Mouse (Mus musculus): ENCODE results near the gene Bag6.
"Not testable (repeated sequence)": the region's sequence is repeated elsewhere in the genome, so short reads cannot be mapped to it uniquely, and the experiment has no call there.

The Bag6 gene

DNA sequence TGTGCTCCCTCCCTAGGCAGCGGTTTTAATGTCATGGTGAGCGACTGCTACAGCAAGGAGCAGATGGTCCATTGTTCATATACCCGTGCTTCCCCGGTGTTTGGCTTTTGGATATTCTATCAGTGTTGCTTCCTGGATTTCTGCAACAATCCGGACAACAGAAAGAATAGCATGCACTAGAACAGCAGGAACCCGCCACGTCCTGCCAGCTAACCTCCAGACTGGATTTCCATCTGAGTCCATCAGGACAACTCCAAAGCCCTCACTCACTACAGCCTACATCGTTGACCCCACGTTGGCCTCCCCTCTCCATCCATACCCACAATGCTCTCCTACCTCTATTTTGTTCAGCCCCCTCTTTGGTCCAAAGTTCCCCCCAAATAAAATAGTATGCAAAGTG, 23.2 kb upstream of the Bag6 start:
- ATAC-seq (ENCODE audit: low TSS enrichment), result no peak

DNA sequence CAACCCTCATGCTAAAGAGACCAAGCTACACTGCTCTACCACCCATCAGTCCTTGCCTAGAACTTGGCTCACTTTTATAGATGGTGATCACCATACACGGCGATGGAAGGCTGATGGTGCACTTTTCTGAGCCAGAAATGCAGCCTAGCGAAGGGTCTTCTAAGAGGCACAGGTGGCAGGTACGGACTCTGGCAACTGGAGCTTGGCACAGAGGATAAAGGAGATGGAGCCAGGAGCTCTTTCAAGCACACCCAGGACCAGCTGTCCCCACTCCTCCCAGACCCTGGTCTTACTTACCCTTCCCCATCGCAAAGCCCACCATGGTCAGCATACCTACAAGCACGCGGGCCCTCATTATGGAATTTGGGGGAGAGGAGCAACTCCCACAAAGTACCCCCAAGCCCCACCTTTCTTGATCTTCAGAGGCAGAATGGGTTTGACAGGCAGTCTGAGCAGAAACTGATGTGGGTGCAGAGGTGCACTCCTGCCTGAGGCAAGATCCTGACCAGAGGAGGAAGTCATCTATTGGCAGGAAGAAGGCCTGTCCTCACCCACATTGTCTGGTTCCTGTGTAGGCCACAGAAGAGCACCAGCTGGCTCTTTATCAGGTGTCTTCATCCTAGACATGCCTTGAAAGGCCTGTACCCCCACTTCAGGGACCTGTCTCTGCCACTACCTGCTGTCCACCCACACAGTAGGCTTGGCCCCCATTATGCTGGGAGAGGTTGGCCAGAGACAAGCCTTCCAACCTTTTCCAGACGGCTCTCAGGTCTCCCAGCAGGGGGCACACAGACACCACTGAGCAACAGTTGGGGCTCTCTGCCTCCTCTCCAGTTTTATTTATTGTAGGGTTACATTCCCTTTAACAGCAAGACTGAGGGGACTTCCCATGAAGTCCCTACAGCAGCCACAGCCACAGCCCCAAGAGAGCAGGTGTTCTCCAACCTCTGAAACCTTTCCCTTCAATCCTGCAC, 19.6 kb upstream of the Bag6 start, which contains the start of gene Ly6g5b:
TSS of gene Ly6g5b (minus strand) at position 383 of the 974 bp plus-strand sequence.
- no peak for ATAC-seq (ENCODE audit: low TSS enrichment)

DNA sequence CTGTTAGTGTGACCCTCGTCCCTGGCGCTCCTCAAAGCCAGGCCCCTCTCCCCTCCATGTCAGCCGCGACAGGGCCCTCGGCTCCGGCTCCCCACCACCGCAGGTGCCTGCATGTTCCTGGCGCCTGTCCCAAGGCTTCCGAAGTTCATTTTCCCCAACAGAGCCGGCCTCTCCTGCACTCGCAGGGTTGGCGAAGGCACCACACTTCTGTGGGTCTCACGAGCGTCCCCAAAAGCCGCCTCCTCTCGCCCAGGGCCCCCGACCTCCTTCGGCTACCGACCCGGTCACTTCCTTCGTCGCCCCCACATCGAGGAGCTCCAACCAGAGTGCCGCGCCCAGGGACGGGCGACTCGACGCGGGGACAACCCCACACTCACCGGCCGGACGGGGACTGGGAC, 14.2 kb upstream of the Bag6 start:
- ATAC-seq (ENCODE audit: low TSS enrichment), result no peak; the same call in 1 of the 2 replicates

DNA sequence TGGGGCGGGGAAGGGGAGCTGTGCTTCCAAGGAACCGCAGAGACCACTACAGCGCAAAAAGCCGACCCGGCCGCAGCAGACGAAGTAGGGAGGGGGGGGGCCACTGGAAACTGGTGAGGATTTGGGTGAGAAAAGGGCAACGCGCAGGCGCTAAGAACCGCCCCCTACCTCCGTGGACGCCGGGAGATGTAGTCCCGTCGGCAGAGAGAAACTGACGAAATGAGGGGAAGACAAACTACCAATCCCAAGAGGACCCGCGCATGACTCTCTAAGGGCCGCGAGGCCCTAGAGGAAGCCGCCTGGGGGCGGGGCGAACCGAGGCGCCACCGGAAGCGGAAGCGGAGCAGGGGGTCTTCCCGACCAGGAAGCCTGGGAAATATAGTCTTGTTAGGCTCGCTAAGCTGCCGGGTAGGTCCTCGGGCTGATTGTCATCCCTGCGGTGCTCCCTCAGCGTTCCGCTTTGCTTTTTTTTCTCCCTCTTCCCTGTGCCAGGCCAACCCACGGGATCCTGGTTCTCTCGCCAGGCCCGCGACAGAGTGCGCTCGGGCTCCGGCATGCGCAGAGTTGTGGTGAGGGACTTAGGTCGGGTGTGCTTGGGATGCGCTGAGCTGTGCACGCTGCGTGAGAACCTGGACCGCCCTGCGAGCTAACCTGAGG, 13.7 kb upstream of the Bag6 start, which contains the start of gene Gpank1:
TSS of gene Gpank1 (plus strand) at position 313 of the 657 bp plus-strand sequence.
- peak; percentile 89 for ATAC-seq (ENCODE audit: low TSS enrichment)

DNA sequence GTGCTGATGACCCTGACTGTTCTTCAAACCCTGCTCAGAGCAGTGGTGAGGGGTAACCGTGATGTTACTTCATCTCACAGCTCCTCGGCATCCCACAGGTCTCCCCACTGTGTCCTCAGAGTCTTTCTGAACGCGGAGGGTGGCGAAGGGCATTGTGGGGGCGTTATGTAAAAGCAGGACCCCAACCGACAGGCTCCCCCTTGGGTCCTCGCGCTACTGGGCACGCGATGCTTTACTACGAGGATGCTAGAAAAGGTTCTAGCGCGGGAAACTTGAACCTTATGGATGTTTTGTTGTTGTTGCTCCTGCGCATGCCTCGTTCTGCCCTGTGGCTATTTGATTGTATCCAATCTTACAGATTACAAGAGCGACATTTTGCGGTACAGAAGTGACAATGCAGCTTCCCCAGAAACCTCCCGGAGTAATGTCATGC, 13.1 kb upstream of the Bag6 start, which contains the start of gene Csnk2b:
TSS of gene Csnk2b (minus strand) at position 183 of the 433 bp plus-strand sequence.
- peak; percentile 33; the same call in 1 of the 2 replicates for ATAC-seq (ENCODE audit: low TSS enrichment)

DNA sequence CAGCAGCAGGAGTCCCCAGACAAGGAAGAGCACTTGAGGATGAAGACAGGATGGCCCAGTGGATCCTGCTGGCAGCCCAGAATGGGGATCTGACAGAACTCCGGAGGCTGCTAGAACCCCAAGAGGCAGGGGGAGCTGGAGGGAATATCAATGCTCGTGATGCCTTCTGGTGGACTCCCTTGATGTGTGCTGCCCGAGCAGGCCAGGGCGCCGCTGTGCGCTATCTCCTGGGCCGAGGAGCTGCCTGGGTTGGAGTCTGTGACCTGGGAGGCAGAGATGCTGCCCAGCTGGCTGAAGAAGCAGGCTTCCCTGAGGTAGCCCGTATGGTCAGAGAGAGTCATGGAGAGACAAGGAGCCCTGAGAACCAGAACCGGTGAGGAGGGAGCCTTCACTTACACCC, 11.7 kb upstream of the Bag6 start:
- not testable (repeated sequence) for ATAC-seq (ENCODE audit: low TSS enrichment)

DNA sequence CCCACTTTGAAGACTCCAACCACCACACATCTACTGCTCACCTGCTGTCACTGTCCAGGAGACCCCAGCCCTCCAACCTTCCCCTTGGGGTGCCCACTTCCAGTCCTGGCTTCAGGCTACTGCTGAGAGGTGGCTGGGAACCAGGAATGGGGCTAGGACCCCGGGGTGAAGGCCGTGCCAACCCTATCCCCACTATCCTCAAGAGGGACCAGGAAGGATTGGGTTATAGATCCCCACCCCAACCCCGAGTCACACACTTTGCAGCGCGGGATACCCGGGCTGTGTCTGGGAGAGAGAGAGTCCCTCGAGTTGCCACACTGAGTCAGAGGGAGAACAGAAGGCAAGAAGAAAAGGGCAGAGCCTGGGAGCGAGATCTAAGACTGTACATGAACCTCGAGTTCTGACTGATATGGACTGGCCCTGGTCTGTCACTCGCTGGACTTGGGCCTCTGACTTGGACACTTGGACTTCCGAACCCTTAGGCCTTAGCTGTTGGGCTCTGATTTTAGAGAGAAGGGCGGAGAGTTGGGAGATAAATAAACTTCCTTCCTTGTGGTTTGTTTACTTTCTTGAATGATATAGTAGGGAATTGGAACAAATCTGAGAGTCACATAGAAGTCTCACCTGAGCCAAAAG, 10.6 kb upstream of the Bag6 start:
- ATAC-seq (ENCODE audit: low TSS enrichment), result not testable (repeated sequence)

DNA sequence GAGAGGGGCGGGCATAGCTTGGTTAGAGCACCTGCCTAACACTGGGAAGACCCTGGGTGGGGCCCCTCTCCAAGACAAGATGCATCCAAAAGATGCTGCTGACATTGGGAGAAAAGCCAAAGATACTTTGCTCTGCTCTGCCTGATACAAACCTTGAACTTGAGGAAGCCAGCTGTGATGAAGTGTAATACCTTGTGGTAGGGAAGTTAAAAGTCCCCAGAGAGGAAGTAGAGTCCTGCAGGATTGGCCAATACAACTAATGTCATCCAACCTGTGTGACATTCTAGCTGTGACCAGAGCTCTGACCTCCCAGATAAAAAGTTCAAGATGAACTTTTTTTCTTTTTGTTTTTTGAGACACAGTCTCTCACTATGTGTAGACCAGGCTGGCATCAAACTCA, 9.9 kb upstream of the Bag6 start:
- no peak for ATAC-seq (ENCODE audit: low TSS enrichment)

DNA sequence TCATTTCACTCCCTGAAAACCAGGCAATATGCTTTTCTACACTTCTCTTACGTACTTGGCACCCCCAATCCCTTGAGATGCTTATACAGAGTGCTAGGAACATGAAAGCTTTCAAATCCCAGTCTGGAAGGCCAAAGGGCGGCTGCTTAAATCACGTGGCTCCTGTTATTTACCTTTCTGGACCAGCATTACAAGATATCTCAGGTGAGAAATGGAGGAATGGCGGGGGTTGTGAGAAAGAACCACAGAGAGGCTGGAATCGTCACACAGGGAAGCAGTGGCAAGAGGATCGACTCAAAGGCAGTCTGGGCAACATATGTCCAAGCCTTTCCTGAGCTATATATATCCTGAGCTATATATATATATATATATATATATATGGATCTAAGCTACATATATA, 9.4 kb upstream of the Bag6 start:
- no peak for ATAC-seq (ENCODE audit: low TSS enrichment)

DNA sequence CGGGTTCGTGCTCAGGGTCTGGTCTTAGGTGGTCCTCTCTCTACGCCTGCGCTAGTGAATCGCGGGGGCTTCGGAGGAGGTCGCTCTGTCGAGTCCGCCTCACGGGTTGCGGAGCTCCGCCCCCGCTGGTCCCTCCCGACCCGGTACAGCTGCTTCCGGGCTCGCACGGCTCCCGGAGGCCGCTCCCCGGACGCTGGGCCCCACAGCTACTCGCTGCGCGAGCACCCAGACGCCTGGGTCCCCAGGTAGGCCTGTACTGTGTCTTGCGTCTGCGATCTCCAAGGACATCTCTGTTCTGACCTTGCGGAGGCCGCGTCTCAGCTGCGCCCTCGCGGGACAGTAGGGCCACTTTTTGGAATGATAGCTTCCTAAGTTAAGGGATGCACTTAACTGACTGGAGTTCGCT, 8.8 kb upstream of the Bag6 start, which contains the start of gene D17H6S53E:
TSS of gene D17H6S53E (plus strand) at position 168 of the 406 bp plus-strand sequence.
- ATAC-seq (ENCODE audit: low TSS enrichment), result peak; percentile 28; the same call in 1 of the 2 replicates

DNA sequence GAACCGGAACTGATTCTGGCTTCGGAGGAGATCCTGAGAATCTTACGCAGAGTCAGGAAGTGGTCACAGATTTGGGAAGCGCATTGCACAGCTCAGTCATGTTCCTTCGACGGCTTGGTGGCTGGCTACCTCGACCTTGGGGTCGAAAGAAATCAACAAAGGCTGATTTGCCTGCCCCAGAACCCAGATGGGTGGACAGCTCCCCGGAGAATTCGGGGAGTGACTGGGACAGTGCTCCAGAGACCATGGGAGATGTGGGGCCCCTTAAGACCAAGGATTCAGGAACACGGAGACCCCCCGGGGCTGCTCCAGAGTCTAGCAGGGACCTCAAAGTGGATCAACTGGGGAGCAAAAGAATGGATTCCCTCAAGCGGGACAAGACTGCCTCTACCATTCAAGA, 8.0 kb upstream of the Bag6 start:
- ATAC-seq (ENCODE audit: low TSS enrichment), result no peak

DNA sequence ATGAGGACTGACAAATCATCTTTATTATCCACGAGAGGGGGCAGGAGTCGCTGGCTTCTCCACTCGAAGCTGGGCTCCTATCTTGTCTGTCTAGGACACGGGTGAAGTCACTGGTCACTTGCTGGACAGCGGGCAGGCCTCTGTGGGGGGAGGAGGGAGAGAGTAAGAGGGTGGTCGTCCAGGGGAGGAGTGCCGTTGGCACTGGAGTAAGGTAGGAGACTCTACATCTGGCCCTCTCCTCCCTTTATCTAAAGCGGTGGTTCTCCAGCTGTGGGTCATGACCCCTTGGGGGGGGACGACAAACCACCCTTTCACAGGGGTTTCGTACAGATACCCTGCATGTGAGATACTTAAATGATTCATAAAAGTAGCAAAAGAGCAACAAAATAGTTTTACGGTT, 6.0 kb upstream of the Bag6 start:
- no peak for ATAC-seq (ENCODE audit: low TSS enrichment)

DNA sequence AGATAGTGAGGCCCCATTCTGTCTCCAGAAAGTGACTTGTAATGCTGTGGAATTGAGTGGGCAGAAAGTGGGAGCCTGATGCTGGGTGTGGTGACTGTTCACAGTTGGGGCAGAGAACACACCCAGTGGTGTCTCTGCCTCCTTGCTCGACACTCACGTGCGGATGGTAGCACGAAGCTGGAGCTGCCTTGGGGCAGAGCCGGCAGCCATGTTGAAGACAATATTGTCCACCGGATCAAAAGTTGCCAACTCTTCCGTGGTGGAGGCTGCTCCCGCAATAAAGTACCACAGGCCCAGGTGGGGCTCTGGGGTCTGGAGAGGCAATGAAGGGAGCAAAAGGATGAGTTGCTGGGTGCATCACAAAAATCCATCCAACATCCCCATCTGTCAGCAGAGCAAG, 3.9 kb upstream of the Bag6 start:
- no peak for ATAC-seq (ENCODE audit: low TSS enrichment)

DNA sequence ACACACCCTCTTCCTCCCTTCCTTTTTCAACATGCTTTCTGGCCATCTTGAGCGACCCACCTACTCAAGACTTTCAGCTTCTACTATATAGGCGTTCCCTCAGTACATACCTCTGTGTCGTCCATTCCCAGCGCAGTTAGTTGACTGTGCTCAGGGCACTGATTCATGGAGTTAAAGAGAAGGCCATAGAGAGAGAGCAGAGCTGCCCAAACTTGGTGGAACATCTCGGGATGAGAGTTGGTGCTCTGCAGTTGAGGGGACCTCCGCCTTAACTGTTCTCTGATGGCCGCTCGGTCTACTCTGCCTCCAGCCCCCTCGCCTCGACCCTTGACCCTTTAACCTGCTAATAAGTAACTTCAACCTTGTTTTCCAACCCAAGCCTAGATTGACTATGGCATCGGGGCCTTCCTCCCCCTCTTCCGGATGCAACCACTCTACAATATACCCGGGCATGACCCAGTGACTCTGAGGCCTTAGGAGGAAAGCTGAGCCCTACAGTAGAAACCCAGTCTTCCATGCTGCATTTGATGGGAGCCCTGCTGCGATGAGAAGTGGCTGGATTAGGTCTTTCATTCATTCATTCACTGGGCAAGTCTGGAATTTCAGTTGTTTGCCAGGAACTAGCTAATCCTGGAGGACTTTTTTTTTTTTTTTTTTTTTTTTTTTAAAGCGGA, 3.3 kb upstream of the Bag6 start, which contains the start of gene Apom:
TSS of gene Apom (minus strand) at position 551 of the 674 bp plus-strand sequence.
- no peak for ATAC-seq (ENCODE audit: low TSS enrichment)

DNA sequence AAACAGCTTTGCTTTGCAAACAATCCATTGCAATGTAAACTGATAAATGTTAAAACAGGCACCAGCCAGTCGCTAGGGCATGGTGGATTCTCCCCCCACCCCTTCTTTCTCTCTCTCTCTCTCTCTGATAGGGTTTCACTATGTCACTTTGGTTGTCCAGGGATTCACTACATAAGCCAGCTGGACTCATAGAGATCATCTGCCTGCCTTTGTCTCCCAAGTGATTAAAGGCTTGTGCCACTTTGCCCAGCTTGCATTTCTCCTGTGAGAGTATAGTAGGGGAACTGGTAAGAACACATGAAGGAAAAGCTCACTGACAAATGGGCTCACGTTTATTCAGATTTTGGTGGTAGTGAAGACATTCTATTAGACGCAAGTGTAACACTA, 2.8 kb upstream of the Bag6 start:
- no peak for ATAC-seq (ENCODE audit: low TSS enrichment)

DNA sequence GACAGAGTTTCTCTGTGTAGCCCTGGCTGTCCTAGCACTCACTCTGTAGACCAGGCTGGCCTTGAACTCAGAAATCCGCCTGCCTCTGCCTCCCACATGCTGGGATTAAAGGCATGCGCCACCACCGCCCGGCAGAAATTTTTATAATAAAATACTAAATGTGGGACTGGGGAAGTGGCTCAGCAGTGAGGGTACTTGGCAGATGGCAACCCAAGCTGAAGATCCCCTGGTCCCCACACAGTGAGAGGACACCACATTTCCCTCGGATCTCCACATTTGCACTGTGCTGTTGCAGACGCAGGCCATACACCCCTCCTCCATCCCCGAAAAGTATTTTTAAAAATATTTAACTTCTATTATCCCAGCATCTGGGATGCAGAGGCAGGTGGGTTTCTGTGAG, 1.5 kb upstream of the Bag6 start:
- no peak for ATAC-seq (ENCODE audit: low TSS enrichment)

DNA sequence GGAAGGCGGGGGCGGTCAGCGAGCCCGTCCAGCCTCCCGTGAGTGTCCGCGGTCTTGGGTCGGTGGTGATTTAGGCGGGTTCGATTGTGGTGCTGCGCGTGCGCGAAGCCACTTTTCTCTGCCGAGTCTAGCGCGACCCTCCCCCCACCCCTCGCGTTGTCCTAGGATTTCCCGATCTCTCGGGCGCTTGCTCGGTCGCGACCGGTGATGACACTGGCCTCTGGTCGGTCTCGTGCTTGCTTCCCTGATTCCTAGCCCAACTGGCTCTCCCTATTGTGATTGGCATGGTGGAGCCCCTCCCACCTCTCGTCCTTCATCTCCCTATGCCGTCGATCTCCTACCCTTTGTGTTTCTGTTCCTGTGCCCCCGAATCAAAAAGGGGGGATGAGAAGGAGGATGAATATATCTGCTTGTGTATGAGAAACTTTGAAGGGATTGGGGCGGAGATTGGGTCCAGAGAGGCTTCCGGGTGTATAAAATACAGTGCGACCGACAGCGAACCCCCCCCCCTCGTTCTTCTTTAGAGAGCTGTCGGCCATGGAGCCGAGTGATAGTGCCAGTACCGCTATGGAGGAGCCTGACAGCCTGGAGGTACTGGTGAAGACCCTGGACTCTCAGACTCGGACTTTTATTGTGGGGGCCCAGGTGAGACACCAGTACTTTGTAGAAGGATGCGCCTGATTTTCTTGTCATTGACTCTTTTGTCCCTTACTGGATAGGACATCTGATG, 778 bp downstream of the Bag6 start:
- ATAC-seq (ENCODE audit: low TSS enrichment), result peak; percentile 58

DNA sequence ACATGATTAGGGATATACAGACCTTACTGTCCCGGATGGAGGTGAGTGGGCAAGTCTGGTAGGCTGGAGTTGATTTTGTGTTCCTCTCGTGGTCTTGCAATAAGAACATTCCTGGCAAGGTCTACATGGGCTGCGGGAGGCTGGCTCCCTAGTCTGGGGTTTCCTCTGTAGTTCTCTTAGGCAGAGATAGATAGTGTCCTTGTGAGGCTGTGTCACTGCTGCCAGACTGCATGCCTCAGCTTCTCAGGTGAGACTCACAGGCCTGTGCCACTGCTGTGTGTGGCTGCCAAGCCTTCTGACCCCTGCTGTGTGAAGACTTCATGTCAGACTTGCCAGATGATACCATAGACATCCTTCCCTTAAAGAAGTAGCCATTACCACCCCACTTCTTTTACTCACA, 4.3 kb downstream of the Bag6 start:
- no peak for ATAC-seq (ENCODE audit: low TSS enrichment)

DNA sequence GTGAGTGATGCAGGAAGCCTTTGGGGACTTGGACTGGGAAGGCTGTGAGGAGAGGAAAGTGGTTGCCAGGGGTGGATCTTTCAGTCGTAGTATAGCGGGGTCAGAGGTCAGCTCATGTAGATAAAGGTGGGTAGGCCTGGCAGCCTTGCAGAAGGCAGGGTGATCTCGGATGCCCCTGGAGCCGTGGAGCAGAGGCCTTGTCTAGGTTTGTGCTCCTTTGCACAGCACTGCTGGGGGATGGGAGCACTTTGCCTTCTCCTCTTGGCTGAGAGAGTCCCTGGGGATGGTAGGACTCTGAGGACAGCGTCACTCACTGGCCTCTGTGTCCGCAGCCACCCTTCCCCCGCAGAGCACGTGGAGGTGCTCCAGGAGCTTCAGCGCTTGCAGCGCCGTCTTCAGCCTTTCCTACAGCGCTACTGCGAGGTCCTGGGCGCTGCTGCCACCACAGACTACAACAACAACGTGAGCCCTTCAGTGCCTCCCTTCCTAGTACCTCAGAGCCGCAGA, 5.6 kb downstream of the Bag6 start:
- ATAC-seq (ENCODE audit: low TSS enrichment), result no peak

DNA sequence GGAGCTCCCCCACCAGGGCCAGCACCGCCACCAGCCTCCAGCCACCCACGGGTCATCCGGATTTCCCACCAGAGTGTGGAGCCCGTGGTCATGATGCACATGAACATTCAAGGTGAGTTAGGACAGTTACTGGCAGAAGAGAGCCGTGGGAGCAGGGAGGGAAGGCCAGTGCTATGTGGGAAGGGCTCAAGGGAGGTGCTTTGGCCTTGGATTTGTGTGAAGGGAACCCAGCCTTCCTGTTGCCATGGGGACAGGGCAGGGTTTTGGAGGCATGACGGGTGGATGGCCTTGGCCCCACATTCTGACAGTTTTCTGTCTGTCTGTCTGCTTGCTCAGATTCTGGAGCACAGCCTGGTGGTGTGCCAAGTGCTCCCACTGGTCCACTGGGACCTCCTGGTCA, 7.0 kb downstream of the Bag6 start:
- no peak for ATAC-seq (ENCODE audit: low TSS enrichment)

DNA sequence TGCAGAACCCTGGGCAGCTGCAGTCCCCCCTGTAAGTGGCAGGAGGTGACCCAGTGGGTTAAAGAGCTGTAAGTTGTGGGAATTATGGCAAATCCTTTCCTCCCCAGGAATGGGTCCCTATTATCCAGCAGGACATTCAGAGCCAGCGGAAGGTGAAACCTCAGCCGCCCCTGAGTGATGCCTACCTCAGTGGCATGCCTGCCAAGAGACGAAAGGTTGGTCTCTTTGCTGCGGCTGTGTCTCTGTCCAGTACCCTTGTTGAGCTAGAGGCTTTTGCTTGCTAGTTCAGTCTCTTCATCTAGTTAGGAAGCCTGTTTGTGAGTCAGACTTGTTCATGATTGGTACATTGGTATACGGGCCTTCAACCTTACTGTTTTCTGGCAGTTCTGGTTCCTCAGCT, 11.2 kb downstream of the Bag6 start:
- no peak for ATAC-seq (ENCODE audit: low TSS enrichment)

Measured in frontal cortex, adult (tissue).